Mouse (Mus musculus) spleen, embryonic (tissue): ENCODE measurements around the gene Vmn1r4.

ENCODE experiments used
- CTCF ChIA-PET: fragments of 350-600 bp; sonication (Branson Sonifier 250); formaldehyde crosslinking; loops from one replicate; lab custom pipeline; 2022; lab: Charles Lee

Vmn1r4 gene

DNA sequence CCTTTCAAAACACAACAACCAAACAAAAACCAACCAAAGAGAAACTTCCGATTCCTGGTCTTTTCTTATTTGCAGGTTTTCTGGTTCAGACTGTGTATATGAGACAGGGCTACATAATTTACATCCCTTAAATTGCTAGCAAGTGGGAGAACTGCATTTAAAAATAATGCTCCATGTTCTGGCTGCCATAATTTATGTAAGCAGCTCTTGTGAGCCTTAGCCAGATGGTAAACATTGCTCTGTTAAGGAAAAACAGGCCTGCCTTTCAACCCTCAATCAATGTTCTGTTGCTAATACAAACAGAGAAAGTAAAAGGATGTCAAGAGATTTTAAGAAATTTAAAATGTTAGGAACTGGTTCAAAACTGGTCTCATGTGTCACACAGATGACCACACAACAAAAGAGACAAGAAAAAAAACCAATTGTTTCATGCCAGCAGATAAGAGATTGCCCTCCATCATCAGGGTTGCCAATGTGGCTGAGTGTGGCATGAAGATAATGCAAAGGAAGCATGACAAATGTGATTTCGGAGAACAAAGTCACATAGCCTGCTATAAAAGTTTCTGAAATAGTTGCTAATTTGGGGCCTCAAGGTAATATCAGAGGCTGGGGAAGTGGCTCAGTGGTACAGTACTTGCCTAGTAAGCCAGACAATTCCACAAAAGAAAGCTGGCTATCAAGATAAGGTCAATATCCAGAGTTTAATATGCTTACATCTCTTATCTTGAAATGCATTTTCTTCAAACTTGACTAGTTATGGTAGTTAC lies 10.5 kb upstream of the Vmn1r4 start:
- CTCF ChIA-PET, result interaction anchor here (0.8 kb wide), 1 partner anchor 12 kb away, joined by 3 read pairs; no protein-coding TSS in a partner anchor

DNA sequence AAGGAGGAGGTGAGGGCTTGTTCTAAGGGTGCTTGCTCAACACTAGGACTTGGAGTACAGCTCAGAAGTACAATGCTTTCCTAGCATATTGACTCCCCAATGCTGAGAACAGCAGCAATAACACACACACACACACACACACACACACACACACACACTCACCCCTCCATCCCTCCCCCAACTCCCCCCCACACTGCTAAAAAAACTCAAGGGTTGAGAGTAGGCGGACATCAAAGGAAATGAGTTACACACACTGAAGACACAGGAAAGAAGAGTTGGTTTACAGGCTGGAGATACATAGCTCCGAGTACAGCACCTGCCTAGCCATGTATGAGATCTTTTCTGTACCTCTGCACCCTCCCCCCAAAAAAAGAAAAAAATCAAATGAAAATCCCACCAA lies 7.5 kb upstream of the Vmn1r4 start:
- CTCF ChIA-PET, result interaction anchor here (0.6 kb wide), 1 partner anchor 24 kb away, joined by 5 read pairs; no protein-coding TSS in a partner anchor

DNA sequence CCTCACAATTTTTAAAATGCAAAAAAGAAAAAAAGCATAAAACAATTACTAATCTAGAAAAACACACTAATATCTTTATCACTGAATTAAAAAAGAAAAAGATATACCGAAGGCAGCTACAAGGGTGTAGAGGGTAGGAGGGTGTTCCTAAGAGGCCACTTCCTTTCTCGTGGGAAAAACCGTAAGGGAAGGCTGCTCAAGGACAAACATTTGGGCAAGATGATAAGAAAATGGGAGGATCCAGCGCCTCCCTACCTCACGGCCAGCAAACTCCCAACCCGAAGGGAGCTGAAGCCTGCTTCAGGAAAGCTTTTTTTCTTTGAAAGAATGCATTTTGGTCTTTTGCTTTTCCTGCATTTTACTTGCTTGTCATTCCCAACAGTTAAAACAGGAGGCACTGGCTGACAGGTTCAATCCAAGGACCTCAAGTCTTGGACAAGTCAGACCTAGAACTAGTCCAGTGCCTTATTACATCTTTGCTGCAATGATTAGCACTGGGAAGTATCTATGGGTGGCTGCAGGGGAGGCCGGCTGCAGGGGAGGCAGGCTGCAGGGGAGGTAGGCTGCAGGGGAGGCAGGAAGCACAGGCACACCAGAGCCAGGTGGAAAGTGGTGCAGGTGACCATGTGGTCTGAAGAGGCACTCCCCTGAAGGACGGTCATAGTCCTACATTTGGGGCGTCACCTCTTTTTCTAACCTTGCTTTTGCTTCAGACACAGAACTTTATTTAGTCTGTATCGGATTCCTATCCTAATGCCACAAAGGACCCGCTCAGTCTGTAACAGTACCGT lies 6.0 kb upstream of the Vmn1r4 start:
- CTCF ChIA-PET, result no interaction called here

DNA sequence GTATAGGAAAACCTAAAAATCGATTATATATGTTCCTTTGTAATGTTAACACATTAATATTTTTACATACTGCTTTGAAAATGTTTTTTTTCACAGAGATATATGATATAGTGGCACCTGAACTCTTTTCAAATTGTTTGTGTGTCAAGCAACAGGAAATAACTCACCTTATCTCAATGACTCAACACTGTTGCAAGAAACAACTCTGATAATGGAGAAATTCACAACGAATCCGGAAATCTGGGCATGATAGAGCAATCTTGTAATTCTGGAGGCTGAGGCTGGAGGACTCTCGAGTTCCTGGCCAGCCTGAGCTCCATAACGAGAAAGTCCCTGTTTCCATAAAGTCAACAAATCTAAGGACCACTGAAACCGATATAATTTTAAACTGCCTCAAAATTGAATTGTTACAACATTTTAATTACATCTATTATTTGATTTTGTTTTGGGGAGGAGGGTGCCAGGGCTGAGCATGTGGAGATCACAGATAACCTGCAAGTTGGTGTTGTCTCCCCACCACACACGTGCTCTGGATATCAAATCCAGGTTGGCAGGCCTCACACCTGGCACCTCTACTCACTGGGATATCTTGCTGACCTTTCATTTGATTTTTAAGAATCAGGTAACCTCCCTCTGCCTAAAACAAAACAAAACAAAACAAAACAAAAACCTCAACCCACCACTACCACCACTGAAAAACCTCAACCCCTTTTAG lies 4.3 kb upstream of the Vmn1r4 start:
- CTCF ChIA-PET, result interaction anchor here (1.3 to 1.5 kb wide), 2 partner anchors 10 to 204 kb away, joined by 3 read pairs; partner anchors contain the start of gene Avl9

DNA sequence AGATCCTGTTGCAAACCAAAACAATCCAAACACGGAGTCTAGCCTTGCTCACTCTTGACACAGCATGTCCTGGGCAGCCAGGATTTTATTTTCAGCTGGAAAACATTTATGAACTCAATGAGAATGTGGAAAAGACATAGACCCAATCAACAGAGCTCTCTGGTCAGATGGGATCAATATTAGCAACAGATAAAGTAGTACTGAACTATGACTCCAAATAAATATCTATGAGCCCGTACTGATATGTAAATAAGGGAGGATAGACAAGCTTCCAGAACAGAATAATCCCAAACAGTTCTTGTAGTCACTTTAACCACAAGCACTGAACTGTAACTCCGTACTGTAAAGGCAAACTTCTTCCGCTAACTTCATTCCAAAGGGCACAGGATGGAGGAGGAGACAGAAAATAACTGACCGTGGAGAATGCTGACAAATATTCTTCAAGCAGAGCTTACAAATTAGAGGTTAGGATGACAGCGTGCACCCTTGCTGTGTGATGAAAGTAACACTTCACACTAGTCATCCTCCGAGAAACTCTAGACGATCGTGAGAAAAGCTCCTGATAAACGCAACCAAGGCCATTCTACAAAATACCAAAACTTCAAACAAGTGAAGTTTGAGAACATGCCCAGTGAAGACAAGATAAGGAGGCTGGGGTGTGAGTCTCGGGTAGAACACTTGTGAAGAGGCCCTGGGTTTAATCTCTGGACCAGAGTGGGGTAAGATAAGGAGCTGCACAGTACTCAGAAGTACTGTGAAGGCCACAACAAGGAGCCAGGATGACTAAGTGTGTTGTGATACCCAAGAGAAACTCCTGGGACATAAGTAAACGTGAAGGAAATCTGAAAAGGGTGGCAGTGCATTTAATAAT lies 3.4 kb upstream of the Vmn1r4 start:
- CTCF ChIA-PET, result interaction anchor here (1.5 kb wide), 1 partner anchor 205 kb away, joined by 3 read pairs; the partner anchor contains the start of gene Avl9

DNA sequence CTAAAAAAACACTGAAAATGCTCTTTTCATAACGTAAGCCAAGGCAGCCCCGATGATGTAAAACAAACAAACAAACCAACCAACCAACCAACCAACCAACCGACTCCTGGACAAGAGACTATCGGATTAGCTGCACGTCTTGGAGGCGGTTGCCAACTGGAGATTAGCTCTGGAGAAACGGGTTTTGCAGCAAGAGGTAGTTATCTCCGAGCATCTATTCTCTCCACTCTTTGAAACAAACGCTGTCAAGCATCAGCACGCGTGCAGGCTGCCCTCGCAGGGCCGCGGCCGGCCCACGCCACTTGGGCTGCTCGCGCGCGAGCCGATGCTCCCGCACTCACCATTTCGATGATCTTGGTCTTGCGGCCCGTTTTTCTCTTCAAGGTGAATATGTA lies 487 bp upstream of the Vmn1r4 start:
- CTCF ChIA-PET, result no interaction called here

DNA sequence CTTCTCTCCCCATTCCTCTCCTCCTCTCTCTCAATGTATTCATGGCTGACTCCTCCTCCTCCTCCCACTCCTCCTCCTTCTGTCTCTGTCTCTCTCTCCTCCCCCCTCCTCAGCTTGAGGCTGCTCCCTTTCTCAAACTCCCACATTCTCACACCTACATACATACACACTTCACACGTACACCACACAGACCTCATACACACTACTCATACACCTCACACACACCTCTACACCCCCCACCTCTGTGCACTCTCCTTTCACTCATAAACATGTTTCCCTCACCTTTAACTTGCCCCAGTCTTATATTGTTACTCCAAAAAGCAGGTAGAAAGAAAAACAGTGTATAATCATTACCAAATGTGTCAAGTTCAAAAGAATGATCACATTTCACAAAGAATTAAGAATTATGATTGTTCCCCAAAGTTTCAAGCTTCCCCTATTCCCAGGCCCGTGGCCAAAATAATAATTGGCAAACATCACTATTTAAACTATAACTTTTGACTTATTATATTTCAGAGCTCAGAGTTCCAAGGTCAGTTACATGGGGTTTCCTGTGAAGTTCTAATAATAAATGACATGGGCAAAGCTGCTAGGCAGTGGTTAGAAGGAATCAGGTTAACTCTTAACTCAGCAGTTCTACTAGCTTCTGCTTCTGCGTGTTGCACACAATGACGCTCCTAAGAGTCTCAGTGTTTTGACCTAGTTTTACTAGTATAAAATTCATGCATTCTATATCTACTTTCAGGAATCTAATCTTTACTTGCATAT lies 8.0 kb downstream of the Vmn1r4 start:
- CTCF ChIA-PET, result no interaction called here

- CTCF ChIA-PET, result no interaction called here
Observed at GRCm38 (mm10) chr6:56932464-56932863, 8.6 kb downstream of the Vmn1r4 start.

DNA sequence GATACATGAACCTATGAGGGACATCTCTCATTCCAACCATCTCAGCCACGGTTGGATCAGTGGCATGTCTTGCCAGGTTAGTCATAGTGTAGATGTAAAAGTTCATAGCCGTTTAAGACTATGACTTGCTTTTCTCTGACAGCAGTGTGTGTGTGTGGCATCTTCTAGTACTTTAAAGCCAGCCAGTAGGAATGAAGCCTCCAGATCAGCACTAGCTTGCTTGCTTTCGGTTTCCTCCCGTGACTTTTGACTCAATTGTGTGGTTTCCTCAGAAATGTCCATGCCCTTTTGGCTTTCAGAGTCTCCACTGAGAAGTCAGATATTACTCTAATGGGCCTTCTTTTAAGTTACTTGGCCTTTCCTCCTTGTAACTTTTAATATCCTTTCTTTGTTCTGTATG lies 10.6 kb downstream of the Vmn1r4 start:
- CTCF ChIA-PET, result no interaction called here

GRCm38 (mm10) chr6:56956436-56956835 lies 32.6 kb downstream of the Vmn1r4 start:
- CTCF ChIA-PET, result no interaction called here

DNA sequence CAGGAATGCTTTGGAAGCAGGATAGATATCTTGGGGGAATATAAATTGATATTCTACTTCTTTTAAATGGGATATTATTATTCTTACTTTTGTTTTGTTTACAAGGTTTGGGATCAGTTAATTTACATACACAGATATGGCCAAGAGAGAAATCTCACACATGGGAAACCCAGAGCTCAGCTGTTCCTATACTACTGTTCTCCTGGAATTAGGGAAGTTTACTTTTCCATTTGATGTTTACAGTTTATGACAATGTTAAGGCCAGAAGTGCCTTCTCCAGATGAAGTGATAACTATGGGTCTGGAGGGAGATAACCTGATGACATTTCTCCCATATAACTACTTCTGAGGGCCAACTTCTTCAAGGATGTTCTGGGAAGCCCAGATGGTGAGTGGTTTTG lies 46.2 kb downstream of the Vmn1r4 start, which contains the start of gene Vmn1r5:
Gene Vmn1r5 (plus strand): TSS at position 301 of the 400 bp plus-strand sequence.
- CTCF ChIA-PET, result no interaction called here

DNA sequence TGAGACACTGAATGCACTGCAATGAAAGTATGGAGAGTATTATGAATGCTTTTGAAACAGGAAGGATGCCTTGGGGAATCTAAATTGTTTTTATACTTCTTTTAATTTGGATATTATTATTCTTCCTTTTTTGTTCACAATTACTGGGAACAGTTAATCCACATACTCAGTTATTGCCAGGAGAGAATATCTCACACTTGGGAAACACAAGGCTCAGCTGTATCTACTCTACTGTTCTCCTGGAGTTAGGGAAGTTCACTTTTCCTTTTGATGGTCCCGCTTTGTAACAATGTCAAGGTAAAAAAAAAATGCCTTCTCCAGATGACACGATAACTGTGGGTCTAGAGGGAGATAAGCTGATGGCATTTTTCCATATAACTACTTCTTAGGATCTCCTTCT lies 73.1 kb downstream of the Vmn1r4 start, which contains the start of gene Vmn1r6:
Gene Vmn1r6 (plus strand): TSS at position 301 of the 400 bp plus-strand sequence.
- CTCF ChIA-PET, result no interaction called here
